Mouse (Mus musculus) macrophage (primary cell): Measurements from ENCODE around the gene Dcaf11. TPM values are rescaled to one million over a fixed set of nuclear protein-coding genes. Genes with fewer than 3 reads are reported as not detected.

Source experiments
- H3K27ac ChIP-seq: fragments of 350-480 bp; formaldehyde crosslinking; 2 replicates; pipeline ENCODE4 v1.9.0; 2021
- H3K36me3 ChIP-seq: fragments of 350-480 bp; formaldehyde crosslinking; 2 replicates; pipeline ENCODE4 v1.9.0; 2021; ENCODE audit errors: inconsistent target
- H3K4me3 ChIP-seq: fragments of 350-480 bp; formaldehyde crosslinking; 2 replicates; pipeline ENCODE4 v1.9.0; 2021; ENCODE audit errors: inconsistent target
- H3K79me2 ChIP-seq: fragments of 350-480 bp; formaldehyde crosslinking; 2 replicates; pipeline ENCODE4 v1.9.0; 2021; ENCODE audit errors: inconsistent target
- WGBS: methylation state at CpG from one replicate; pipeline ENCODE4 v1.1.7; 2026; ENCODE audit warnings: inconsistent platforms; ENCODE audit not compliant: missing documents; 5-methylcytosine and 5-hydroxymethylcytosine counted together
- polyA plus RNA-seq: library from polyadenylated mRNA; stranded (reverse); fragments of 250-400 nt; gene quantifications from 3 replicates; pipeline ENCODE4 v1.2.4, GENCODE M21; 2018; ENCODE audit warnings: inconsistent platforms

The Dcaf11 gene
- polyA plus RNA-seq, 1 experiment from 2014 or later, result 44.6 TPM

GRCm38 (mm10) chr14:55604823-55605222 is 45.0 kb downstream of the Dcaf11 start:
- H3K27ac ChIP-seq, result peak overlapping the region; percentile 96
- WGBS, result 36% methylated on average over 11 of the region's 11 CpGs
- peaks cover 66% of the 10 kb centered on the region for H3K79me2 ChIP-seq
- peaks cover 64% of the 10 kb centered on the region for H3K36me3 ChIP-seq
- peak overlapping the region; percentile 79 for H3K4me3 ChIP-seq

GRCm38 (mm10) chr14:55605743-55606459 is 46.1 kb downstream of the Dcaf11 start:
- Histone ChIP-seq H3K27ac (no peak overlapping the region), H3K79me2 (peaks cover 63% of the 10 kb centered on the region), H3K4me3 (no peak overlapping the region), H3K36me3 (peaks cover 54% of the 10 kb centered on the region)
- 91% methylated on average over 16 of the region's 16 CpGs for WGBS

- H3K27ac ChIP-seq, result no peak overlapping the region
Observed at GRCm38 (mm10) chr14:55608339-55608738, 48.5 kb downstream of the Dcaf11 start.

GRCm38 (mm10) chr14:55613346-55613745 is 53.5 kb downstream of the Dcaf11 start:
- peaks cover 15% of the 10 kb centered on the region for H3K36me3 ChIP-seq
- no peak overlapping the region for H3K4me3 ChIP-seq
- no peak overlapping the region for H3K27ac ChIP-seq
- H3K79me2 ChIP-seq, result no peaks in the 10 kb centered on the region
- WGBS, result 79% methylated on average over 6 of the region's 6 CpGs

More at GRCm38 (mm10) chr14:55608339-55608738, 48.5 kb downstream of the Dcaf11 start:
- Histone ChIP-seq H3K4me3 (no peak overlapping the region), H3K36me3 (peaks cover 40% of the 10 kb centered on the region), H3K79me2 (peaks cover 39% of the 10 kb centered on the region)
- WGBS, result 85% methylated on average over 6 of the region's 6 CpGs

- Histone ChIP-seq H3K79me2 (no peaks in the 10 kb centered on the region), H3K27ac (no peak overlapping the region)
Observed at GRCm38 (mm10) chr14:55614565-55615178, 54.9 kb downstream of the Dcaf11 start.

GRCm38 (mm10) chr14:55615876-55616275 is 56.1 kb downstream of the Dcaf11 start:
- no peaks in the 10 kb centered on the region for H3K79me2 ChIP-seq
- H3K36me3 ChIP-seq, result no peaks in the 10 kb centered on the region
- H3K4me3 ChIP-seq, result no peak overlapping the region
- 86% methylated on average over 2 of the region's 2 CpGs for WGBS
- H3K27ac ChIP-seq, result no peak overlapping the region

More at GRCm38 (mm10) chr14:55614565-55615178, 54.9 kb downstream of the Dcaf11 start:
- Histone ChIP-seq H3K4me3 (no peak overlapping the region), H3K36me3 (peaks cover 2% of the 10 kb centered on the region; the same call in 1 of the 2 replicates)
- 93% methylated on average over 7 of the region's 7 CpGs for WGBS

GRCm38 (mm10) chr14:55616844-55617243 is 57.0 kb downstream of the Dcaf11 start:
- H3K27ac ChIP-seq, result no peak overlapping the region
- 93% methylated on average over 2 of the region's 2 CpGs for WGBS
- no peaks in the 10 kb centered on the region for H3K79me2 ChIP-seq
- H3K36me3 ChIP-seq, result no peaks in the 10 kb centered on the region
- no peak overlapping the region for H3K4me3 ChIP-seq

GRCm38 (mm10) chr14:55617822-55618221 is 58.0 kb downstream of the Dcaf11 start, which contains the start of gene Rec8:
Rec8 (plus strand) TSS chr14:55618037.
- H3K36me3 ChIP-seq, result no peaks in the 10 kb centered on the region
- WGBS, result 48% methylated on average over 14 of the region's 21 CpGs
- H3K79me2 ChIP-seq, result no peaks in the 10 kb centered on the region
- H3K27ac ChIP-seq, result no peak within 1 kb of the TSS
- no peak within 1 kb of the TSS for H3K4me3 ChIP-seq

- Histone ChIP-seq H3K79me2 (no peaks in the 10 kb centered on the region), H3K4me3 (no peak overlapping the region), H3K27ac (no peak overlapping the region), H3K36me3 (no peaks in the 10 kb centered on the region)
- 15% methylated on average over 21 of the region's 22 CpGs for WGBS
Observed at GRCm38 (mm10) chr14:55618486-55619195, 58.8 kb downstream of the Dcaf11 start.

Other genes with a start within 250 kb of the Dcaf11 start
- 25.0 to 28.5 TPM (median 26.3 TPM) in 3 replicates for gene Dhrs4, start 81.2 kb upstream of the Dcaf11 start, polyA plus RNA-seq
- 0.04 to 0.05 TPM in 2 of 3 replicates, not detected in the other for gene Carmil3, start 69.4 kb upstream of the Dcaf11 start, polyA plus RNA-seq
- not detected in 3 replicates for gene Cpne6, start 49.6 kb upstream of the Dcaf11 start, polyA plus RNA-seq
- gene Nrl, start 35.0 kb upstream of the Dcaf11 start, polyA plus RNA-seq, result not detected in 3 replicates
- 5.9 to 15.5 TPM (median 7.9 TPM) in 3 replicates for gene Pck2, start 19.7 kb upstream of the Dcaf11 start, polyA plus RNA-seq
- 0.86 TPM in 1 of 3 replicates, not detected in the others for gene A730061H03Rik, start 400 bp downstream of the Dcaf11 start, polyA plus RNA-seq
- not detected in 3 replicates for gene Fitm1, start 15.6 kb downstream of the Dcaf11 start, polyA plus RNA-seq
- 213 to 335 TPM (median 292 TPM) in 3 replicates for gene Psme1, start 18.1 kb downstream of the Dcaf11 start, polyA plus RNA-seq
- gene Emc9, start 25.3 kb downstream of the Dcaf11 start, polyA plus RNA-seq, result 11.9 to 22.1 TPM (median 17.9 TPM) in 3 replicates
- gene Psme2, start 31.1 kb downstream of the Dcaf11 start, polyA plus RNA-seq, result 172 to 350 TPM (median 300 TPM) in 3 replicates
- 16.3 to 31.6 TPM (median 19.7 TPM) in 3 replicates for gene Rnf31, start 31.7 kb downstream of the Dcaf11 start, polyA plus RNA-seq
- gene Irf9, start 43.6 kb downstream of the Dcaf11 start, polyA plus RNA-seq, result 57.2 to 69.1 TPM (median 61.1 TPM) in 3 replicates
- not detected in 3 replicates for gene Rec8, start 58.0 kb downstream of the Dcaf11 start, polyA plus RNA-seq
- 18.4 to 47.7 TPM (median 21.3 TPM) in 3 replicates for gene Ipo4, start 76.0 kb downstream of the Dcaf11 start, polyA plus RNA-seq
- 0.29 to 1.2 TPM (median 1.1 TPM) in 3 replicates for gene Gm49378, start 77.9 kb downstream of the Dcaf11 start, polyA plus RNA-seq
- gene Tm9sf1, start 83.8 kb downstream of the Dcaf11 start, polyA plus RNA-seq, result 35.2 to 63.2 TPM (median 58.1 TPM) in 3 replicates
- gene Tssk4, start 90.2 kb downstream of the Dcaf11 start, polyA plus RNA-seq, result 0.34 TPM in 1 of 3 replicates, not detected in the others
- gene Mdp1, start 100.5 kb downstream of the Dcaf11 start, polyA plus RNA-seq, result 25.4 to 29.3 TPM (median 26.3 TPM) in 3 replicates
- 27.4 to 36.4 TPM (median 34.4 TPM) in 3 replicates for gene Gmpr2, start 111.9 kb downstream of the Dcaf11 start, polyA plus RNA-seq
- gene Nedd8, start 112.1 kb downstream of the Dcaf11 start, polyA plus RNA-seq, result 136 to 262 TPM (median 187 TPM) in 3 replicates
- gene Tinf2, start 121.8 kb downstream of the Dcaf11 start, polyA plus RNA-seq, result 9.0 to 10.5 TPM (median 10.4 TPM) in 3 replicates
- 1.2 to 4.3 TPM (median 3.6 TPM) in 3 replicates for gene Tgm1, start 153.9 kb downstream of the Dcaf11 start, polyA plus RNA-seq
- gene Rabggta, start 162.3 kb downstream of the Dcaf11 start, polyA plus RNA-seq, result 7.5 to 16.7 TPM (median 12.4 TPM) in 3 replicates
- gene Dhrs1, start 185.7 kb downstream of the Dcaf11 start, polyA plus RNA-seq, result 63.5 to 108 TPM (median 106 TPM) in 3 replicates
- gene Nop9, start 185.7 kb downstream of the Dcaf11 start, polyA plus RNA-seq, result 9.3 to 22.6 TPM (median 12.9 TPM) in 3 replicates
- 0.22 to 0.72 TPM (median 0.41 TPM) in 3 replicates for gene Cideb, start 198.5 kb downstream of the Dcaf11 start, polyA plus RNA-seq
- 0.10 TPM in 1 of 3 replicates, not detected in the others for gene Ltb4r2, start 201.4 kb downstream of the Dcaf11 start, polyA plus RNA-seq
- gene Ltb4r1, start 206.0 kb downstream of the Dcaf11 start, polyA plus RNA-seq, result 0.25 to 0.33 TPM (median 0.32 TPM) in 3 replicates
- gene Adcy4, start 224.1 kb downstream of the Dcaf11 start, polyA plus RNA-seq, result 0.04 to 0.07 TPM in 2 of 3 replicates, not detected in the other
- 11.7 to 24.6 TPM (median 17.7 TPM) in 3 replicates for gene Ripk3, start 228.9 kb downstream of the Dcaf11 start, polyA plus RNA-seq